Mouse (Mus musculus): ENCODE data around the gene Fscn3. TPM values are rescaled to one million over a fixed set of nuclear protein-coding genes. Genes with fewer than 3 reads are reported as not detected.
A peak's percentile ranks its signal among the peaks of the same experiment; 100 is the strongest.

Fscn3 gene
- polyA plus RNA-seq, 1 experiment from 2014 or later = not detected

GRCm38 (mm10) chr6:28398726-28399125 is 28.9 kb upstream of the Fscn3 start:
- Histone ChIP-seq H3K9ac (replicated peaks; ENCODE audit: low read length) (no peak overlapping the region), H3K4me3 (ENCODE audit: low read depth, low read length) (no peak overlapping the region), H3K4me1 (ENCODE audit: control insufficient read depth, insufficient read depth, low read length) (no peaks in the 10 kb centered on the region), H3K4me2 (ENCODE audit: low read depth, low read length) (no peak overlapping the region), H3K9me3 (replicated peaks; ENCODE audit: control insufficient read depth, low read length) (no peaks in the 10 kb centered on the region), H3K27ac (replicated peaks; ENCODE audit: low read depth, low read length) (no peak overlapping the region), H3K36me3 (replicated peaks; ENCODE audit: control insufficient read depth, insufficient read depth, low read depth, low read length) (no peaks in the 10 kb centered on the region), H3K27me3 (ENCODE audit: control insufficient read depth, insufficient read depth, low read length) (peaks cover 7% of the 10 kb centered on the region)
- ATAC-seq (replicated peaks; ENCODE audit: insufficient number of reproducible peaks, low FRiP score, low TSS enrichment, low read depth) (no peak), DNase-seq (ENCODE audit: low spot score) (no peak)
- 80% methylated on average over 3 of the region's 3 CpGs for WGBS

- ATAC-seq (replicated peaks; ENCODE audit: insufficient number of reproducible peaks, low FRiP score, low TSS enrichment, low read depth) (no peak), DNase-seq (ENCODE audit: low spot score) (no peak)
- H3K4me3 ChIP-seq (ENCODE audit: low read depth, low read length) = no peak overlapping the region
- H3K4me2 ChIP-seq (ENCODE audit: low read depth, low read length) = no peak overlapping the region
- H3K9me3 ChIP-seq (replicated peaks; ENCODE audit: control insufficient read depth, low read length) = no peaks in the 10 kb centered on the region
- no peaks in the 10 kb centered on the region for H3K4me1 ChIP-seq (ENCODE audit: control insufficient read depth, insufficient read depth, low read length)
- 87% methylated on average over 4 of the region's 4 CpGs for whole genome bisulfite sequencing
- H3K36me3 ChIP-seq (replicated peaks; ENCODE audit: control insufficient read depth, insufficient read depth, low read depth, low read length) = no peaks in the 10 kb centered on the region
- H3K27me3 ChIP-seq (ENCODE audit: control insufficient read depth, insufficient read depth, low read length) = peaks cover 7% of the 10 kb centered on the region
- H3K27ac ChIP-seq (replicated peaks; ENCODE audit: low read depth, low read length) = no peak overlapping the region
- no peak overlapping the region for H3K9ac ChIP-seq (replicated peaks; ENCODE audit: low read length)
These were observed 27.8 kb upstream of the Fscn3 start for GRCm38 (mm10) chr6:28399791-28400190.

- DNase-seq (ENCODE audit: low spot score) = no peak
- H3K27ac ChIP-seq (replicated peaks; ENCODE audit: low read depth, low read length) = no peak overlapping the region
- H3K4me2 ChIP-seq (ENCODE audit: low read depth, low read length) = no peak overlapping the region
- no peak overlapping the region for H3K4me3 ChIP-seq (ENCODE audit: low read depth, low read length)
- no peaks in the 10 kb centered on the region for H3K4me1 ChIP-seq (ENCODE audit: control insufficient read depth, insufficient read depth, low read length)
- WGBS = 85% methylated on average over 9 of the region's 9 CpGs
- no peaks in the 10 kb centered on the region for H3K36me3 ChIP-seq (replicated peaks; ENCODE audit: control insufficient read depth, insufficient read depth, low read depth, low read length)
- no peaks in the 10 kb centered on the region for H3K27me3 ChIP-seq (ENCODE audit: control insufficient read depth, insufficient read depth, low read length)
- H3K9me3 ChIP-seq (replicated peaks; ENCODE audit: control insufficient read depth, low read length) = no peaks in the 10 kb centered on the region
- no peak overlapping the region for H3K9ac ChIP-seq (replicated peaks; ENCODE audit: low read length)
- no peak for ATAC-seq (replicated peaks; ENCODE audit: insufficient number of reproducible peaks, low FRiP score, low TSS enrichment, low read depth)
These were observed 17.5 kb upstream of the Fscn3 start for GRCm38 (mm10) chr6:28410053-28410452.

- Histone ChIP-seq H3K27ac (replicated peaks; ENCODE audit: low read depth, low read length) (no peak overlapping the region), H3K4me3 (ENCODE audit: low read depth, low read length) (no peak overlapping the region), H3K36me3 (replicated peaks; ENCODE audit: control insufficient read depth, insufficient read depth, low read depth, low read length) (no peaks in the 10 kb centered on the region), H3K9me3 (replicated peaks; ENCODE audit: control insufficient read depth, low read length) (no peaks in the 10 kb centered on the region), H3K27me3 (ENCODE audit: control insufficient read depth, insufficient read depth, low read length) (no peaks in the 10 kb centered on the region), H3K4me1 (ENCODE audit: control insufficient read depth, insufficient read depth, low read length) (no peaks in the 10 kb centered on the region), H3K4me2 (ENCODE audit: low read depth, low read length) (no peak overlapping the region), H3K9ac (replicated peaks; ENCODE audit: low read length) (no peak overlapping the region)
- DNase-seq (ENCODE audit: low spot score) = no peak
- ATAC-seq (replicated peaks; ENCODE audit: insufficient number of reproducible peaks, low FRiP score, low TSS enrichment, low read depth) = no peak
- WGBS = 75% methylated on average over 2 of the region's 2 CpGs
These were observed 16.4 kb upstream of the Fscn3 start for GRCm38 (mm10) chr6:28411236-28411635.

- H3K9ac ChIP-seq (replicated peaks; ENCODE audit: low read length) = no peak overlapping the region
- DNase-seq (ENCODE audit: low spot score) (no peak), ATAC-seq (replicated peaks; ENCODE audit: insufficient number of reproducible peaks, low FRiP score, low TSS enrichment, low read depth) (no peak)
- H3K4me2 ChIP-seq (ENCODE audit: low read depth, low read length) = no peak overlapping the region
- H3K4me1 ChIP-seq (ENCODE audit: control insufficient read depth, insufficient read depth, low read length) = peaks cover 7% of the 10 kb centered on the region
- H3K36me3 ChIP-seq (replicated peaks; ENCODE audit: control insufficient read depth, insufficient read depth, low read depth, low read length) = no peaks in the 10 kb centered on the region
- WGBS = 65% methylated on average over 4 of the region's 4 CpGs
- no peak overlapping the region for H3K27ac ChIP-seq (replicated peaks; ENCODE audit: low read depth, low read length)
- no peak overlapping the region for H3K4me3 ChIP-seq (ENCODE audit: low read depth, low read length)
- H3K27me3 ChIP-seq (ENCODE audit: control insufficient read depth, insufficient read depth, low read length) = no peaks in the 10 kb centered on the region
- H3K9me3 ChIP-seq (replicated peaks; ENCODE audit: control insufficient read depth, low read length) = no peaks in the 10 kb centered on the region
These were observed 10.6 kb upstream of the Fscn3 start for GRCm38 (mm10) chr6:28416981-28417380.

GRCm38 (mm10) chr6:28418449-28418848 is 9.1 kb upstream of the Fscn3 start:
- H3K4me3 ChIP-seq (ENCODE audit: low read depth, low read length) = no peak overlapping the region
- ATAC-seq (replicated peaks; ENCODE audit: insufficient number of reproducible peaks, low FRiP score, low TSS enrichment, low read depth) = no peak
- H3K4me2 ChIP-seq (ENCODE audit: low read depth, low read length) = no peak overlapping the region
- peaks cover 7% of the 10 kb centered on the region for H3K4me1 ChIP-seq (ENCODE audit: control insufficient read depth, insufficient read depth, low read length)
- H3K27ac ChIP-seq (replicated peaks; ENCODE audit: low read depth, low read length) = no peak overlapping the region
- DNase-seq (ENCODE audit: low spot score) = no peak
- H3K36me3 ChIP-seq (replicated peaks; ENCODE audit: control insufficient read depth, insufficient read depth, low read depth, low read length) = no peaks in the 10 kb centered on the region
- 94% methylated on average over 14 of the region's 14 CpGs for WGBS
- no peak overlapping the region for H3K9ac ChIP-seq (replicated peaks; ENCODE audit: low read length)
- no peaks in the 10 kb centered on the region for H3K9me3 ChIP-seq (replicated peaks; ENCODE audit: control insufficient read depth, low read length)
- H3K27me3 ChIP-seq (ENCODE audit: control insufficient read depth, insufficient read depth, low read length) = no peaks in the 10 kb centered on the region

GRCm38 (mm10) chr6:28419673-28420072 is 7.9 kb upstream of the Fscn3 start:
- H3K4me3 ChIP-seq (ENCODE audit: low read depth, low read length) = no peak overlapping the region
- no peak overlapping the region for H3K4me2 ChIP-seq (ENCODE audit: low read depth, low read length)

GRCm38 (mm10) chr6:28420361-28420760 is 7.2 kb upstream of the Fscn3 start:
- Histone ChIP-seq H3K27ac (replicated peaks; ENCODE audit: low read depth, low read length) (no peak overlapping the region), H3K4me3 (ENCODE audit: low read depth, low read length) (peak overlapping the region; percentile 86; the same call in 1 of the 2 replicates), H3K4me1 (ENCODE audit: control insufficient read depth, insufficient read depth, low read length) (peaks cover 7% of the 10 kb centered on the region), H3K36me3 (replicated peaks; ENCODE audit: control insufficient read depth, insufficient read depth, low read depth, low read length) (no peaks in the 10 kb centered on the region), H3K27me3 (ENCODE audit: control insufficient read depth, insufficient read depth, low read length) (no peaks in the 10 kb centered on the region), H3K9ac (replicated peaks; ENCODE audit: low read length) (no peak overlapping the region), H3K4me2 (ENCODE audit: low read depth, low read length) (peak overlapping the region; percentile 87), H3K9me3 (replicated peaks; ENCODE audit: control insufficient read depth, low read length) (no peaks in the 10 kb centered on the region)
- 77% methylated on average over 17 of the region's 17 CpGs for WGBS
- DNase-seq (ENCODE audit: low spot score) (no peak), ATAC-seq (replicated peaks; ENCODE audit: insufficient number of reproducible peaks, low FRiP score, low TSS enrichment, low read depth) (no peak)

More at GRCm38 (mm10) chr6:28419673-28420072, 7.9 kb upstream of the Fscn3 start:
- ATAC-seq (replicated peaks; ENCODE audit: insufficient number of reproducible peaks, low FRiP score, low TSS enrichment, low read depth) (no peak), DNase-seq (ENCODE audit: low spot score) (no peak)
- 74% methylated on average over 2 of the region's 2 CpGs for WGBS
- H3K27me3 ChIP-seq (ENCODE audit: control insufficient read depth, insufficient read depth, low read length) = no peaks in the 10 kb centered on the region
- peaks cover 7% of the 10 kb centered on the region for H3K4me1 ChIP-seq (ENCODE audit: control insufficient read depth, insufficient read depth, low read length)
- no peak overlapping the region for H3K27ac ChIP-seq (replicated peaks; ENCODE audit: low read depth, low read length)
- no peaks in the 10 kb centered on the region for H3K36me3 ChIP-seq (replicated peaks; ENCODE audit: control insufficient read depth, insufficient read depth, low read depth, low read length)
- H3K9me3 ChIP-seq (replicated peaks; ENCODE audit: control insufficient read depth, low read length) = no peaks in the 10 kb centered on the region
- H3K9ac ChIP-seq (replicated peaks; ENCODE audit: low read length) = no peak overlapping the region

Measured in embryonic facial prominence, embryonic 11.5 days (tissue).